Mouse (Mus musculus): Measurements from ENCODE around the gene Cage1.

The Cage1 gene

GRCm38 (mm10) chr13:38037044-38037687 is at the start of gene Cage1:
TSS of gene Cage1 (minus strand) at chr13:38037069.
- peak; percentile 97 for DNase-seq (ENCODE audit: low spot score in 2 of 2)

- DNase-seq (ENCODE audit: low spot score in 2 of 2): no peak
Measured at GRCm38 (mm10) chr13:38081161-38081560, 44.3 kb upstream of the Cage1 start.

GRCm38 (mm10) chr13:38080725-38081124 is 43.9 kb upstream of the Cage1 start:
- no peak for DNase-seq (ENCODE audit: low spot score in 2 of 2)

- DNase-seq (ENCODE audit: low spot score in 2 of 2): no peak
Measured at GRCm38 (mm10) chr13:38080014-38080413, 43.1 kb upstream of the Cage1 start.

- no peak for DNase-seq (ENCODE audit: low spot score in 2 of 2)
Measured at GRCm38 (mm10) chr13:38079366-38079765, 42.5 kb upstream of the Cage1 start.

- no peak for DNase-seq (ENCODE audit: low spot score in 2 of 2)
Measured at GRCm38 (mm10) chr13:38078836-38079235, 42.0 kb upstream of the Cage1 start.

- no peak for DNase-seq (ENCODE audit: low spot score in 2 of 2)
Measured at GRCm38 (mm10) chr13:38077113-38077512, 40.2 kb upstream of the Cage1 start.

GRCm38 (mm10) chr13:38074404-38074803 is 37.5 kb upstream of the Cage1 start:
- DNase-seq (ENCODE audit: low spot score in 2 of 2): no peak

GRCm38 (mm10) chr13:38073374-38074307 is 36.8 kb upstream of the Cage1 start:
- DNase-seq (ENCODE audit: low spot score in 2 of 2): no peak

GRCm38 (mm10) chr13:38070945-38071344 is 34.1 kb upstream of the Cage1 start:
- DNase-seq (ENCODE audit: low spot score in 2 of 2): no peak

GRCm38 (mm10) chr13:38064854-38065663 is 28.2 kb upstream of the Cage1 start:
- peak; percentile 38 to 43 for DNase-seq (ENCODE audit: low spot score in 2 of 2)

- DNase-seq (ENCODE audit: low spot score in 2 of 2): no peak
Measured at GRCm38 (mm10) chr13:38062678-38063077, 25.8 kb upstream of the Cage1 start.

- no peak for DNase-seq (ENCODE audit: low spot score in 2 of 2)
Measured at GRCm38 (mm10) chr13:38049888-38050287, 13.0 kb upstream of the Cage1 start.

GRCm38 (mm10) chr13:38037811-38038210 is 942 bp upstream of the Cage1 start:
- no peak for DNase-seq (ENCODE audit: low spot score in 2 of 2)

- peak; percentile 22 to 23 for DNase-seq (ENCODE audit: low spot score in 2 of 2)
Measured at GRCm38 (mm10) chr13:38036343-38037043, 376 bp downstream of the Cage1 start, which contains the start of gene Riok1. TSS of gene Riok1 (plus strand) at chr13:38036995.

GRCm38 (mm10) chr13:38028407-38028806 is 8.5 kb downstream of the Cage1 start:
- no peak for DNase-seq (ENCODE audit: low spot score in 2 of 2)

- DNase-seq (ENCODE audit: low spot score in 2 of 2): no peak
Measured at GRCm38 (mm10) chr13:38027618-38028248, 9.1 kb downstream of the Cage1 start.

- no peak for DNase-seq (ENCODE audit: low spot score in 2 of 2)
Measured at GRCm38 (mm10) chr13:38025874-38026273, 11.0 kb downstream of the Cage1 start.

GRCm38 (mm10) chr13:38018791-38019190 is 18.1 kb downstream of the Cage1 start:
- DNase-seq (ENCODE audit: low spot score in 2 of 2): no peak

GRCm38 (mm10) chr13:38015591-38015990 is 21.3 kb downstream of the Cage1 start:
- DNase-seq (ENCODE audit: low spot score in 2 of 2): no peak

GRCm38 (mm10) chr13:38012436-38012835 is 24.4 kb downstream of the Cage1 start:
- no peak for DNase-seq (ENCODE audit: low spot score in 2 of 2)
